Mouse (Mus musculus): ENCODE results near the gene Kptn.

The Kptn gene

DNA sequence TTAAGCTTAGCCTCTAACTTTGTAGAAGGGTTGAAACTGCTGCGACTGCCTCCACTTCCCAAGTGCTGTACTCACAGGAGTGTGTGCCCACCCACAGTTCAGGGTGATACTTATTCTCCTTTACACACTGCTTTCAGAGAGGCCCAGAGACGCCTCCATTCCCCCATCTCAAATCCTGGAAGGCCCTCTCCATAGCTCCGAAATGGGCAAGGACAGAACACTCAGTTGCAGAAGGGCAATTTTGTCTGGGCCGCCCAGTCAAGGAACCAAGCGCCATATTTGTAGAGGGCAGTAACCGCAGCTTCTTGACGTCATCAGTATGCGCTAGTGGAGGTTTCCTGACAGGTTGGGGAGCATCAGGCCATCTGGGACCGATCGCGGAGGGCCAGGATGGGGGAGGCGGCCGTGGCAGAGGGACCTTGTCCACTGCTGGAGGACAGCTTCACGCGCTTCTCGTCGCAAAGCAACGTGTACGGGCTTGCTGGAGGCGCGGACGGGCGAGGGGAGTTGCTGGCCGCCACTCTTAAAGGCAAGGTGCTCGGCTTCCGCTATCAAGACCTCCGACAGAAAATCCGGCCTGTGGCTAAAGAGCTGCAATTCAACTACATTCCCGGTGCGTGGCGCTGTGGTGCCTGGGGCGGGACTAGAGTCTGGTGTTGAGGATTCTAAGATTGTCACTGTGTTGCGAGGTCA lies at the start of gene Kptn:
Gene Kptn, plus strand, starts transcription at position 327 of the 693 bp plus-strand sequence.
- DNase-seq (ENCODE audit: low read depth), result peak; percentile 81

DNA sequence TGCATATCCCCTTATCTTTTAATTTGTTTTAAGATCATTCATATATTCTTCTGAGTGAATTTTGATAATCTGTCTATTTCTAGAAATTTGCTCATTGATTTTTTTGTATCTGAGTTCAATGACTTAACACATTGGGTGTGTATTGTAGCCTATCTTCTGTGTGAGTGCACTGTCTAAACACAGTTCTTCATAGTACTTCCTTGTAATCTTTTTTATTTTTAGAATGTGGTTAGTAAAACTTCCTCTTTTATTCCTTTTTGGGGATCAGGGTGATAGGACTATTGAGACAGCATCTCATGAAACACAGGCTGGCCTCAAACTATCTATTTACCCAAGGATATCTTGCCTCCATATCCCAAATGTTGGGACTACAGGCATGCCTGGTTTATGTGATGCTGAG lies 48.8 kb upstream of the Kptn start:
- no peak for DNase-seq (ENCODE audit: low read depth)

DNA sequence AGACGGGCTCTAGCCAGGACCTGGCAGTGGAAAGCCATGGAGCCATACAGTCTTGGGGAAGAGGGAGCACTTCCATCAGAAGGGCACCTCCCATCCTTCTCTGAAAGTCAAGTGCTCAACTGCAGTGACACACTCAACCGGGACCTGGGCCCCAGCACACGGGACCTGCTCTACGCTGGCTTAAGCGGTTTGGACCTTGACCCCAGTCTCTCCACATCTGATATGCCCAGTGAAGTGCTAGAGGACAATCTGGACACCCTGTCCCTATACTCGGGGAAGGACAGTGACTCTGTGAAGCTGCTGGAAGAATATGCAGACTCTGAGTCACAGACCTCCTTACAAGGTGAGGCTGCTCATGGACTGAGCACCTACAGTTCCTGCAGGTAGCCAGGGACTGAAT lies 47.8 kb upstream of the Kptn start:
- DNase-seq (ENCODE audit: low read depth), result no peak

DNA sequence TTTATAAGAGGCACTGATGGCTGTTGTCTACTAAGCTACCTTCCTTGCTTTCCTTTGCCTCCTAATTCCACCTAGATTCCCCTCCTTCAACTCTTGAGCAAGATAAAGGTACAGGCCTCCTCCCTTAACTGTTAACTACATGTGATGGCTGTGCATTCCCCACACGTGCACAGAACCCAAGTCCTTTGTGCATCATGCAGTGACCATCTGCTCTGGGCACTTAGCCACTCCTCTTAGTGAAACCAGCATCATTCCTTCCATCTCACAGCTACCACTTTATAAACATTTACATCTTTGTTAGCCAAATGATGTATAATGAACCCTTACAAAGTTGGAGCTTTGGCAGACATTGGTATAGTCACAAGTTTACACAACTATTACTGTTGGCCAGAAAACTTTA lies 39.7 kb upstream of the Kptn start:
- no peak for DNase-seq (ENCODE audit: low read depth)

DNA sequence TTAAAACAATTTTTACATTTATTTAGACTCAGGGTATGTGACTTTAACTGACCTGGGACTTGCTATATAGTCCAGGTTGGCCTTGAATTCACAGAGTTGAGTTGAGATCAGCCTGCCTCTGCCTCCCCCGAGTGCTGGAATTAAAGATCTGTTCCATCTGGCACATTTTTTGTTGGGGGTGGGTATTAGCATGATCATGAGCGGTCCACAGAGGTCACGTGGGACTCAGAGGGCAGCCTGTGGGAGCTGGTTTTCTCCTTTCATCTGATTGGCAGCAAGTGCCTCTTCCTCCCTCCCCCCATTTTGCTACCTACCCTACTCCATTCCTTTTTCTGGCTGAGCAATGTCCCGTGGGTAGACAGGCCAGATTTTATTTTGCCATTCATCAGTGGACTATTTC lies 39.1 kb upstream of the Kptn start:
- no peak for DNase-seq (ENCODE audit: low read depth)

DNA sequence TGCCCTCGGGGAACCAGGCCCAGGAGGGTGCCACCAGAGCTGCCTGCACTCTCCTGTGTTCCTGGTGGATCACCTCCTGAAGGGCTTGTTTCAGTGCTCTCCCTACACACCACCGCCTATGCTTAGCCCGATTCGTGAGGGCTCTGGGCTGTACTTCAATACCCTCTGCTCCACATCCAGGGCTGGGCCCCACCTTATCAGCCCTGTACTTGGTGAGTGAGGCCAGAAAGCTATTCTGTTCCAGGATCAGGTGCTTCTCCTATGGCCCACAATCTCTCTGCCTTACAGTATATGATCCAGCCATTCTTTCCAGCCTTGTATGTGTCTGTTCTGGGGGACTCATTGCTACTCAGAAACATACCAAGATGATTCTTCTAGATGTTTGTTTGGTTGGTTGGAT lies 36.3 kb upstream of the Kptn start:
- DNase-seq (ENCODE audit: low read depth), result no peak

DNA sequence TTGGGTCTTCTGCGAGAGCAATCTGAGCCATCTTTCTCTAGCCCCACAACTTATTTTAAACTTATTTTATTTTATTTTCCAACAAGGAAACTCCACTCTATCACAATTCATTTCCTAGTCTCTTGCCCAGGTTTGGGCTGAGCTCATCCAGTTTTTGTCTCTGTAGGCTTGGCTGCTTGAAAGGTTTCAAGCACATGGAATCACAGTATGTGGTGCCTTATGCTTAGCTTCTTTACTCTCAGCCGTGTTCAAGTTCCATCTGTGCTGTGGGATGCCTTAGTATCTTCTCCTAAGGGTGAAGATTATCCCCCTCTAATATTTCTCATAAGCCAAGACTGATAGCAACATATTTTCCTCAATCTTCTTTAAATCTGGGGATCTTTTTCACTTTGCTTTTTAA lies 32.1 kb upstream of the Kptn start:
- no peak for DNase-seq (ENCODE audit: low read depth)

DNA sequence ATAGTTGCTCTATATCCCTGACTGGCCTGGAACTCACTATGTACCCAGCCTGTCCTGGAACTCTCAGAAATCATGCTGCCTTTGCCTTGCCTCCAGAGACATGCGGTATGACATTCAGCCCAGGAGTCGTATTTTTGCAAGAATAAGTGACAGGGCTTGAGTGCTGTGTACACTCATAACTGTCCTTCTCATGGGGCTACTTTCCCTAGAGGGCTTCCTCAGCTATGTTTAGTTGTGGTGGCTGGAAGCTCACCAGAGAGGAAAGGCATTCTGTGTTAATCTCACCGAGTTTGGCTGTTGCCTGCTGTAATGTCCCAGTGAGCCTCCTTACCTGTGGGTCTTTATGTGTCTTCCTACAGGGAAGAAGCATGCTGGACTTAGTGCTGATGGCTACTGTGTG lies 25.1 kb upstream of the Kptn start:
- DNase-seq (ENCODE audit: low read depth), result no peak

DNA sequence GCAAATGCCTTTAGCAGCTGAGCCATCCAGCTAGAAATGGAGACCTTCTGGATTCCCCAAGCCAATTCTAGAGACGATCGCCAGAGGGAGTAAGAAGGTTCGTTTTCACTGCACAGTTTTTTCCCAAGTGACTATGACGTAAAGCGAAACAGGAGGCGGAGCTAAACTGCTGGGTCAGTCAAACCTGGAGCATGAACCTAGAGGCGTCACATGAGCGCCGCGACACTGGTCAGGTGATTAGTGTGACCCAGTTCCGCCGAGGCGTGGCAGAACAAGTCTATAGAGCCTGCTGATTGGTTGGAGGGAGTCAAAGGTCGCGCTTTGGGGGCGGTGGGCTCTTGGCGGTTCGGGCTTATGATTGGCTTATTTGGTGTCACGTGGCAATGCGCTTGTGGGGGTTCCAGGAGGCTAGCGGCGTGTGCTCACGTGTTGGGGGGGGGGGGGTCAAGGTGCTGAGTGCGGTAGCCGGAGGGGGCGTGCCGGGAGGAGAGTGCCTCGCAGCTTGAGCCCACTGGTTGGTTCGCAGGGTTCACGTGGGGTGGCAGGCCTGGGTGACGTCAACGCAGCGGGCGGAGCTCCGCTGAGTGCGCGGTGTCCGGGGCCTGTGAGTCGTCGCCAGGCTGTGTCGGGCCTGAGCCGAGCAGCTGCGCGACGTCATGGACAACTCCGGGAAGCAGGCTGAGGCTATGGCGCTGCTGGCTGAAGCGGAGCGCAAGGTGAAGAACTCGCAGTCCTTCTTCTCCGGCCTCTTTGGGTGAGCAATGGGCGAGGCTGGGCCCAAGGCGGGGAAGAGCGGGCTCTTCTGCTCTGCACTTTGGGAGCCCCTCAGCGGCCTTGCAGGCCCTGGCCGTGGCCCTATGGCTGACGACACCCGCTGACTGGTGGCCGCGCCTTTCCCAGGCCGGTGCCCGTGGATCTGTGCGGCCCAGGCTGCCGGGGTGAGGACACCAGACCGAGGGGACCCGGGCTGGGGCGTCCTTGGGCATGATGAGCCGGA lies 21.4 kb upstream of the Kptn start, which contains the start of gene Napa:
Gene Napa, plus strand, starts transcription at position 438 of the 997 bp plus-strand sequence.
- peak; percentile 100 for DNase-seq (ENCODE audit: low read depth)

DNA sequence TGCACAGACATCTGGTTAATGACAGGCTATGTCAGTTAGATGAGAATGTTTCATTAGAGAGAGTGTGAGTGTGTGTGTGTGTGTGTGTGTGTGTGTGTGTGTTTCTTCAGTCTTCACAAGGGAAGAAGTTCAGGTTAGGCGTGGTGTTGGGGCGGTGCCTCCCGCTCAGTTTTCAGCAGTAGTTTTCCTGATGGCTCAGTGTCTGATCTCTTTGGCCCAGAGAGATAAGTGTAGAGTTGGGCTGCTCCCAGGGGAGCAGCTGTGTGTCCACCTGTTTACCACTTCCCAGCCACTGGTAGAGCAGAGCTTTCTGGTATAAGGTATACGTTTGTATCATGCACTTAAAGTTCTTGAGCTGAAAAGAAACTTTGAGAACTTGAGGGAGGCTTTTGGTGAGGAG lies 19.8 kb upstream of the Kptn start:
- no peak for DNase-seq (ENCODE audit: low read depth)

DNA sequence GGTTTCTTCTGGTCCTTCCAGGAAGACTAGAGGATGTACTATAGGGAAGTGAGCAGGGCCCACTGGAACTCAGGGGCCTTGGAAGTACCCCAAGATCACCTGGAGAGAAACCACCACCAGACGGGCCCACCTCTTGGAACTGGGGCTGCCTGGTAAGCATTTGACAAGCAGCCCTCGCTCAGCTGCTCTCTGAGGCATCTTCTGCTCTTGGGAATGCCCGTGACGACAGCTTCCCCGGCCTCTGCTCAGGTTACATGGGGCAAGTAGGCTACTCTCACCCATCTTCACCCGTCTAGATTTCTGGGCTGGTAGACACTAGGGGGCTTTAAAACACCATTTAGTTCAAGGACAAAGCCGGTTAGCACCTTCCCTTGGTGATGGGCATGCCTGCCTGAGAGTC lies 18.6 kb upstream of the Kptn start:
- DNase-seq (ENCODE audit: low read depth), result no peak

DNA sequence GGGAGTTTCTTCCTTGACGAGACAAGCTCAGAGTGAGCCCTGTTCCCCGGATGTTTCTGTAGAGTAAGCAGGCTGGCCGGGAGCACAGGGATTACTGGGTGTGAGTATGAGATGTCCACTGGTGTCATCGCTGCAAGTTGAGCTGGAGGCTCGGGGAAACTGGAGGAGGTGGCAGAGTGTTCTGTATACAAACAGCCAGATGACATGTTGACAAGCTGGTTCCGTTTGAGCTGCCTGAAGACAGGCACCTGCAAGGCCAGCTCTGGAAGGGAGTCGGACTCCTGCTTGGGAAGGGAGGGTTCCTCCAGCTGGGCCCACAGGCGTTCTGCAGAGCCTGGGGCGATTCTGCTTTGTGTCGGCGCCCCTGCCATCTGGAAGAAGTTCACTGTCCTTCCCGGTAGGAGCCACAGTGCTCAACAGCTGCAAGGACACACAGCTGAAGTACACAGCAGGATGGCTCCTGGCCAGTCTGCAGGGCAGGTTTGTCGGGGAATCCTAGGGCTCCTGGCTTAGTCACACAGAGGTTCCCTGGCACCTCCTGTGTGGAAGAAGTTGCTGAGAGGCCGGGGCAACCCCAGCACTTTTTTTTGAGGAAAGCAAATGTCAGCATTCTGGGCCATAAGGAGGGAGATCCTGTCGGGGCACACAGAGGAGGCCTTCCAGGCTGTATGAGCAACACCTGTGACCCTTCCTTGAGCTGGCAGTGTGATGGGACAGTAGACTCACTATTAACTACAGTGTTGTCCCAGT lies 17.8 kb upstream of the Kptn start:
- no peak for DNase-seq (ENCODE audit: low read depth)

DNA sequence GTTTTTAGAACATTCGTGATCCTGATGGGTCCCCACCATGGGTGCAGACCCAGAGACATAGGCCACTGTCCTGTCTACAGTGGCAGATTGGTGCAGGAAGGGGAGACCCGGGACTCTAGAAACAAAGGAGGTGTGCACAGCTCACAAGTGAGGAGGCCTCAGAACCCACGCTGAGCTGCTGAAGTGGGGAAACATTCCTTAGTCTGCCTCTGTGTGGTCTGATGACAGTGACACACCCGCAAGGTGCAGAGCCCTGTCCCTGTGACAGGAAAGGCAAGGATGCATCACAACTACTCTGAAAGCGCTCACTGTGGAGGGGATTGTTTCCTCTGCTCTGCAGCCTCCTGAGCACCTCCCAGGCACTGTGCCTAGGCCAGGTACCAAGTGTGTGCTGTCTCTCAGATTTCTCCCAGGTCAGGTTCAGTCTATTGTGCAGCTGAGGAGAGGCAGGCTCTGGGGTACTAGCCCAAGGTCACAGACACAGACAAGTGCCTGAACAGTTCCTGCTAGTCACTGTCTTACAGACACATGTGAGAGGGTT lies 16.9 kb upstream of the Kptn start:
- no peak for DNase-seq (ENCODE audit: low read depth)

DNA sequence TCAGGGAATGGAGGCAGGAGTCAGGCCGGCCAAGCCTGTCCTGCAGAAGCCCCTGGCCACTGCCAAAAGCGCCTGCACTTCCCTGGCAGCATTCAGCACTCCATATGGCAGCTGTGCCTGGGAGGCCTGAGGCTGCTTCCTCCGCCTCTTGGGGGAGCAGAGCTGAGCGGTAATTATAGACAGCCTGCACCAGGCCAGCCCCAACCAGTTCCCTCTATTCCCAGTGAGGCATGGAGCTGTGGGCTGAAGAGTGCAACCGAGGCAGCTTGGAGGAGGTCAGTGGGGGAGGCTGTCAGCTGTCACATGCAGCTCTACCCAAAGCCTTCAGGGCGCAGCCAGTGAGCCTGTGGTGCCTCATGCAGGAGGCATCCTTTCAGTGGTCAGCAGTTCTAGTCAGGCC lies 15.9 kb upstream of the Kptn start:
- peak; percentile 25 for DNase-seq (ENCODE audit: low read depth)

DNA sequence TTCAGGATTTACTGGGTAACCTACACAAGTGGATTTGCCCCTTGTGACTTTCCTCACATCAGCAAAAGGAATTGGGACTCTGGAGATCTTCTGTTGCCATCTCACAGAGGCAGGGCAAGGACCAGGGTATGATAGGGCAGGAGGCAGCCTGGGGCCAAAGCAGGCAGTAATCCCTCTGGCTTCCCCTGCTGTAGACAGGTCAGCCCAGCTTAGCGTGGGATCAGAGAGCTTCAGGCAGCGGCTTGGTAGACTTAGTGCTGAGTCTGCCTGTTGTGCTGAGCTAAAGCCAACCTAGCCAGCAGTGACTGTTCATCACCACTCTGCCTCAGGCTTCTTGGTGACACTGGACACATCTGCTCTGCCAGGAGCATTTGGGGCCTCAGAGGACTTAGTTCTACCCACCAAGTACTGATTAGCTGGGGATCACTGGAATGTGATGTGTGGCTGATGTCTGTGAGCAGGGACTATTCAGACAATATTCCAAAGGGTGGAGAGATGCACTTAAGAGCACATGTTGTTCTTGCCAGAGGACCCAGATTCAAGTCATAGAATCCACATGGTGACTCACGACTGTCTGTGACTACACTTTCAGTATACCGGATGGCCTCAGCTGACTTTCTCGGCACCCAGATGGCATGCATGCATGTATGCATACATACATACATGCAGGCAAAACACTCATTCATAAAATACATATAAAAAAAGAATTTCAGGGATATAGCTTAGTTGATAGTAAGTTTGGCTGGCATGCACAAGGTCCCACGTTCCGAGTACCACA lies 14.9 kb upstream of the Kptn start:
- DNase-seq (ENCODE audit: low read depth), result no peak

DNA sequence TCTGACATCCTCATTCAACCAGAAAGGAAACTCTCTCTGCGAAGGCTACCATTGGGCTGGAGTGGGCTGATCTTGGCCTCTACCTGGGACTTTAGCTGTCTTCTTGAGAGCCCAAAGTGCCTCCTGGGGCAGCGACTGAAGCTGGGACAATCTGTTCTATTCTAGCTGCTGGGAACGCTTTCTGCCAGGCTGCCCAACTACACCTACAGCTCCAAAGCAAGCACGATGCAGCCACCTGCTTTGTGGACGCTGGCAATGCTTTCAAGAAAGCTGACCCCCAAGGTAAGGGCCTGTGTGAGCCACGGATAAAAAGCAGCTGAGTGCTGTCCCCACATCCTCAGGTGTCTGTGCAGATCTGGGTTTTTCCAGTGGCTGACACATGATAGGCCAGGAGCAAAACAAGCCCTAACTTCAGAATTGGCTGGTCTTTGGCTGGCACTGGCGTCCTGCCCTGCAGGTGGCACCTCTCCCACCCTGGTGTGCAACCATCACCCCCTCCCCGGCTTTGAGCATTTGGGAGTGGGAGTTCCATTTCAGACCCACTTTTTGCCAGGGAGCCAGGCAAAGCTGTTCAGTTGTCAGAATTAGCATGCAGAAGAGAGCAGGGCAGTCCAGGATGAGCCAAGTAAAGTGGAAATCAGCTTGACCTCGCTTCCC lies 10.7 kb upstream of the Kptn start:
- DNase-seq (ENCODE audit: low read depth), result no peak

DNA sequence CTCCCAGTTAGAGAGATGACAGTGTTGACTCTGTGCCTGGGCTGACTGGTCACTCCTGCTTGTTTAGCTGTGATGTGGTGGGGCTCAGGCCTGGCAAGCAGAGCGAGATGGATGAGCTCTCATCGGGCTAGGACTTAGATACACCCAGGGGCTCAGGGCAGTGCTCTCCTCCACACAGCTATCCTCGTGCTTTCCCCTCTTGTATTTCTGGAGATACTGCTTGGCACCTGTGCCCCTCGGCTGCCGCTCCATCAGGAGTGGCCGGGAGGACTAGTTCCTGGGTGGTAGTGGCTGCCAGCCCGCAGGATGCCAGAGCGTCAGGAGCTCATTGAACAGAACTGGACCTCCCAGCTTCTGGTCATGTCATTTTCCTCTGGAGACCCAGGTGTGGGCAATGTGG lies 9.5 kb upstream of the Kptn start:
- no peak for DNase-seq (ENCODE audit: low read depth)

DNA sequence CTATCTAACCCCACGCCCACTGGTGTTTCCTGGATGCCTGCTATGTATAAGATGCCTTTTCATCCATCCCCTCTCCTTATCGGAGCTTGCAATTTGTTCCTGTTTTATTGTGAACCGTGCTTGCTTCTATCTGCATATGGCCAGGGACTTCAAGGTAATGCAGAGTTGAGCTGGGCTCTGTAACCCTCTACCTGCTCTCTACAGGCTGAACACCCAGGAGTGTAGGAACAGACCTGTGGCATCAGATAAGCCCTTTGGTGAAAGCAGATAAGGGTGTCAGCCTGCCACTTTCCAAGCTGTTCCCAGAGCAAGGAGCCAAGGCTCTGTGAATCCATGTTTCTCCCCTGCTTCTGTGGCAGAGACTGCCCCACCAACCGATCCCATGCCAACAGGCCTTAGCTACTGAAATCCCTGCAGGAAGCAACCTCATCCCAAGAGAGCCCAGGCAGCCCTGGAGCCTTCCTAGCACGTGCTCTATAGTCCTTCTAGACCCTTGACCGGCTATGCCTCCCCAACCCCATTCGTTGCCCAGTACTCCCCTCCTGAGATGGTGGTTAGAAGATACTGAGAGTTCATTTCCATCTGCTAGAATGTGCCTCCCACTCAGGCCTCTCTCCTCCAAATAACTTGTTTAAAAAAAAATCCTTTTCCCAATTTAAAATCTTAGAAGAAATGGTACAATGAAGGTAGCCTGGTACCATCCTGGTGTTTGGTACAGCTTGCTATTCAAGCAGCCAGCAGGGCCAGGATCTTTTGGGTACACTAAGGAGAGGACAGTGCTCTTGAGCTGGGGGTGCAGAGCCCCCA lies 8.2 kb upstream of the Kptn start:
- no peak for DNase-seq (ENCODE audit: low read depth)

DNA sequence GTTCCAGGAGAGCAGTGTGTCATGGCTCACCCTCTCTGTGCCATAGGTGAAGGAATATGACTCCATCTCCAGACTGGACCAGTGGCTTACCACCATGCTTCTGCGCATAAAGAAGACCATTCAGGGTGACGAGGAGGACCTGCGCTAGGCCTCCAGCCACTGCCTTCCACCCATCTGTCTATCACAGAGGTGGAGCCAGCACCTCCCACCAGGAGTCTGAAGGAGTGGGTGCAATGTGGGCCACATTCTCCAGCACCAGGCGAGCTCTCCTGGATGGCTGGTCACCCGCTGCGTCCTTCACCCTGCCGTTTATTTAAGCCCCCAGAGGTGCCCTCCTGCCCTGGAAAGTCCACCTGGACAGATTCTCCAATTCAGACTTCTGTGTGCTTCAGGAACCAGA lies 3.3 kb upstream of the Kptn start:
- DNase-seq (ENCODE audit: low read depth), result no peak

DNA sequence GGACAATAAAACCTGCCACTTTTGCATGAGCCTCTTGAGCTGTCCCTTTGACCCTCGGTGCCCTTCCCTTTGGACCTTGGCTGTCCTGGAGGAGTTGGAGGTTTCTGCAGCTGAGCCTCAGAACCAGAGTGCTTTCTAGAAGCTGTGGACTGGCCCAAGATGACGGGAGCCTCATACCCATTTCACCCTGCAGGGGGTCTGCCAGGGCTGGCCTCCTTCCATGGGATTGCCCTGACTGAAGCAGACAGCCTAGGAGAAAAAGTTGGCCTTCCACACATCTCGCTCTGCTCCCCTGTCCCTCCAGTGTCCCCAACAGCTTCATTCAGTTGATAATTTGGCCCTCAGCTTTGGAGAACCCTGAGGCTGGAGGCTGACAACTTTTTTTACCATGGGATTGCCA lies 2.6 kb upstream of the Kptn start:
- DNase-seq (ENCODE audit: low read depth), result no peak
